ENCODE assay signal across 21 mouse cellular contexts in the genomic region with DNA sequence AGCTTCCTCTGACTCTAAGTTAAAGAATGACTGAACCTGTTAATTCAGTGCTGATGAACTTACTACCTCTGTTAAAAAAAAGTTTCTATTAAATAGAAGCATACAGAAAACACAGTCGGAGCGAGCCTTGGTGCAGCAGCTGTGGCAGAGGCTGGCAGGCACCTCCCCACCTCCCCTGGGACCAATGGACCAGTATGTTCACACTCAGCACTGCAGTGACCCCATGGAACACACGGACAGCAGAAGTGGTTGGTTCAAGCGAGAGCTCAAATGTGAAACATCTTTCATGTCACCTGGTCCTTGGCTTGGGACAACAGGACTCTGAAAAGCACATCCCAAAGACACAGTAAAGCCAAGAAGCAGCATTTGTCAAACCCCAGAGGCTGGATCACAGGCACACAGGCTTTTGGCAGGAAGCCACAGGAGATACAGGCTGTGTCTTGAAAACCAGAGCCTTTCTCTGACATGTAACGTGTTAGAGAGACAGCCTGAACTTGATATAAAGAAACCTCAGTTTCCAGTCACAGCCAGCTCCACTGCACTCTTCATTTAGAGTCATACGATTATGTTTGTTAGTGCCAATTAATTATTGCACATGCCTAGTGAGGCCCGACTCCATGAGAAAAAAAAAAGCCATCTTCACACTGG. TPM values are rescaled to one million over a fixed set of nuclear protein-coding genes. Genes with fewer than 3 reads are reported as not detected.
DNase-seq lines count a peak whose midpoint lies in the region; ATAC-seq lines count a peak whose summit lies in the region.
"Had no signal": no experiment of that assay in that cellular context is flagged by ENCODE, and none has a peak within 500 bp of the region (broad histone marks: within the 10 kb centered on the region; RNA-seq: fewer than 3 reads in every experiment).

No protein-coding gene starts in this region.

- 0 out of 2 replicates have a peak, but pooled peaks have one; percentile 46 for ATAC-seq in hindbrain, embryonic 16.5 days
- no peak for ATAC-seq in hindbrain, embryonic 11.5 days (ENCODE audit: low FRiP score)
- ATAC-seq: activated CD4-positive, CD25-positive, alpha-beta regulatory T cell, adult 4 months; intestine, postnatal 0 days had no signal

- H3K27me3 ChIP-seq in hindbrain, embryonic 16.5 days (replicated peaks; ENCODE audit: control insufficient read depth, insufficient read depth, low read length): no peaks in the 10 kb centered on the region
- H3K27me3 ChIP-seq in hindbrain, embryonic 11.5 days (ENCODE audit: control insufficient read depth, insufficient read depth, low read length): no peaks in the 10 kb centered on the region
- H3K27me3 ChIP-seq: neural tube, embryonic 13.5 days; stomach, embryonic 15.5 days had no signal

- WGBS in hindbrain, embryonic 16.5 days: 43% methylated on average over 7 of the region's 7 CpGs
- 84% methylated on average over 7 of the region's 7 CpGs for WGBS in hindbrain, embryonic 11.5 days

- no peaks in the 10 kb centered on the region for H3K36me3 ChIP-seq in hindbrain, embryonic 16.5 days (ENCODE audit: control insufficient read depth, insufficient read depth, low read length)
- no peaks in the 10 kb centered on the region for H3K36me3 ChIP-seq in hindbrain, embryonic 11.5 days (ENCODE audit: control insufficient read depth, insufficient read depth, low read length)
- H3K36me3 ChIP-seq: neural tube, embryonic 13.5 days; stomach, embryonic 15.5 days had no signal

- no peaks in the 10 kb centered on the region for H3K9me3 ChIP-seq in hindbrain, embryonic 16.5 days (ENCODE audit: control insufficient read depth, low read length)
- H3K9me3 ChIP-seq in hindbrain, embryonic 11.5 days (ENCODE audit: control insufficient read depth, low read length): no peaks in the 10 kb centered on the region
- H3K9me3 ChIP-seq: neural tube, embryonic 13.5 days; stomach, embryonic 15.5 days had no signal

- no peak overlapping the region for H3K9ac ChIP-seq in hindbrain, embryonic 16.5 days (ENCODE audit: low read depth, low read length)
- H3K9ac ChIP-seq in hindbrain, embryonic 11.5 days (ENCODE audit: low read depth, low read length): no peak overlapping the region
- H3K9ac ChIP-seq: neural tube, embryonic 13.5 days; stomach, embryonic 15.5 days had no signal

- peak; percentile 18 for DNase-seq in adrenal gland, postnatal 10 days
- DNase-seq in adrenal gland, adult 18-20 months (ENCODE audit: low spot score in 2 of 2): no peak
- DNase-seq in hindbrain, embryonic 11.5 days (ENCODE audit: low spot score): no peak
- peak; percentile 6 for DNase-seq in MN1 (ENCODE audit: low spot score)
- DNase-seq in cerebellum, adult 9-11 months: peak; percentile 42
- DNase-seq in B cell, adult 2 months: no peak
- DNase-seq in kidney, adult 8-10 months: no peak
- DNase-seq: gastrocnemius, postnatal 36 days; kidney, postnatal 14 days; layer of hippocampus, adult 9-11 months; liver; lung, adult 2 months; retina, postnatal 1 day; thymus, postnatal 36 days had no signal

- no peak overlapping the region for H3K4me2 ChIP-seq in hindbrain, embryonic 16.5 days (ENCODE audit: low read length)
- H3K4me2 ChIP-seq in hindbrain, embryonic 11.5 days (replicated peaks; ENCODE audit: low read depth, low read length): no peak overlapping the region
- H3K4me2 ChIP-seq: heart, embryonic 11.5 days; neural tube, embryonic 13.5 days; stomach, embryonic 15.5 days had no signal

- H3K4me3 ChIP-seq in hindbrain, embryonic 16.5 days (ENCODE audit: low read length): no peak overlapping the region
- no peak overlapping the region for H3K4me3 ChIP-seq in hindbrain, embryonic 11.5 days (ENCODE audit: low read depth, low read length)
- H3K4me3 ChIP-seq: neural tube, embryonic 13.5 days; stomach, embryonic 15.5 days had no signal

- no peaks in the 10 kb centered on the region; the same call in 1 of the 2 replicates for H3K4me1 ChIP-seq in hindbrain, embryonic 16.5 days (ENCODE audit: control insufficient read depth, insufficient read depth, low read depth, low read length)
- H3K4me1 ChIP-seq in hindbrain, embryonic 11.5 days (replicated peaks; ENCODE audit: control insufficient read depth, insufficient read depth, low read length): no peaks in the 10 kb centered on the region
- H3K4me1 ChIP-seq: stomach, embryonic 15.5 days had no signal

- H3K27ac ChIP-seq in hindbrain, embryonic 16.5 days (ENCODE audit: low read depth, low read length): no peak overlapping the region
- no peak overlapping the region for H3K27ac ChIP-seq in hindbrain, embryonic 11.5 days (ENCODE audit: low read depth, low read length)
- H3K27ac ChIP-seq: neural tube, embryonic 13.5 days; stomach, embryonic 15.5 days had no signal

RNA-seq across cellular contexts. Expression of a gene that starts 45.2 kb away (rescaled TPM):
- 10 to 100 TPM; 54.5 to 68.5 TPM for total RNA-seq in adrenal gland, postnatal 10 days (2021)
- 100 to 1,000 TPM; 155 to 227 TPM for total RNA-seq in adrenal gland, adult 18-20 months (2021)
- polyA plus RNA-seq in hindbrain, embryonic 16.5 days (2015; fragmentation: Nextera tagmentation; extraction: Ambion mirVana): 4.3 and 5.6 TPM in 2 replicates
- 0.82 and 0.91 TPM in 2 replicates for polyA plus RNA-seq in hindbrain, embryonic 11.5 days (2014; fragmentation: Nextera tagmentation; extraction: Ambion mirVana)
- total RNA-seq: hematopoietic stem cell, adult 5-6 weeks had no signal

Comparison
In these comparisons a context has a peak if more than half of its experiments do, and no peak if none do; other contexts are left out.
1. DNase-seq: peak in adrenal gland, postnatal 10 days (single experiment), MN1 (single experiment) and cerebellum, adult 9-11 months (single experiment); none in adrenal gland, adult 18-20 months (0 of 2), hindbrain, embryonic 11.5 days (single experiment), B cell, adult 2 months (0 of 2) and kidney, adult 8-10 months (0 of 2).